Mouse (Mus musculus): ENCODE results near the gene Plekha4. TPM values are rescaled to one million over a fixed set of nuclear protein-coding genes. Genes with fewer than 3 reads are reported as not detected.
"Not testable (repeated sequence)": the region's sequence is repeated elsewhere in the genome, so short reads cannot be mapped to it uniquely, and the experiment has no call there.

Plekha4 gene
- polyA plus RNA-seq, 1 experiment from 2014 or later = 0.57 TPM

- H3K27me3 ChIP-seq (replicated peaks) = no peaks in the 10 kb centered on the region
- peak overlapping the region; percentile 77 for H3K4me2 ChIP-seq
- H3K36me3 ChIP-seq = peaks cover 17% of the 10 kb centered on the region
- H3K9me3 ChIP-seq (replicated peaks) = no peaks in the 10 kb centered on the region
- H3K4me3 ChIP-seq = peak overlapping the region; percentile 46
- peak overlapping the region; percentile 63 for H3K9ac ChIP-seq
- WGBS = 73% methylated on average over 13 of the region's 13 CpGs
- no peak for ATAC-seq (ENCODE audit: insufficient number of reproducible peaks, low FRiP score)
- peak overlapping the region; percentile 72 for H3K27ac ChIP-seq (ENCODE audit: poor library complexity, severe bottlenecking)
- peaks cover 27% of the 10 kb centered on the region for H3K4me1 ChIP-seq (replicated peaks)
Observed at GRCm38 (mm10) chr7:45523678-45524170, 2.4 kb upstream of the Plekha4 start.

- peak overlapping the region; percentile 72 for H3K4me3 ChIP-seq
- H3K36me3 ChIP-seq = peaks cover 17% of the 10 kb centered on the region
- H3K27me3 ChIP-seq (replicated peaks) = no peaks in the 10 kb centered on the region
- peaks cover 37% of the 10 kb centered on the region for H3K4me1 ChIP-seq (replicated peaks)
- H3K9me3 ChIP-seq (replicated peaks) = no peaks in the 10 kb centered on the region
- peak; percentile 82 for ATAC-seq (ENCODE audit: insufficient number of reproducible peaks, low FRiP score)
- peak overlapping the region; percentile 95 for H3K27ac ChIP-seq (ENCODE audit: poor library complexity, severe bottlenecking)
- H3K4me2 ChIP-seq = peak overlapping the region; percentile 77
- peak overlapping the region; percentile 90 for H3K9ac ChIP-seq
- 5% methylated on average over 12 of the region's 12 CpGs for WGBS
Observed at GRCm38 (mm10) chr7:45524841-45525621, 1.1 kb upstream of the Plekha4 start.

- peaks cover 43% of the 10 kb centered on the region for H3K4me1 ChIP-seq (replicated peaks)
Observed at GRCm38 (mm10) chr7:45526474-45527120, 467 bp downstream of the Plekha4 start.

GRCm38 (mm10) chr7:45527169-45527568 is 1.0 kb downstream of the Plekha4 start:
- not testable (repeated sequence) for H3K9ac ChIP-seq; H3K4me3 ChIP-seq; H3K4me2 ChIP-seq; H3K9me3 ChIP-seq (replicated peaks); H3K27me3 ChIP-seq (replicated peaks); ATAC-seq (ENCODE audit: insufficient number of reproducible peaks, low FRiP score)
- H3K27ac ChIP-seq (ENCODE audit: poor library complexity, severe bottlenecking) = peak overlapping the region; percentile 95; the same call in 1 of the 2 replicates
- H3K4me1 ChIP-seq (replicated peaks) = peaks cover 42% of the 10 kb centered on the region
- peaks cover 17% of the 10 kb centered on the region for H3K36me3 ChIP-seq
- 74% methylated on average over 6 of the region's 6 CpGs for WGBS

More at GRCm38 (mm10) chr7:45526474-45527120, 467 bp downstream of the Plekha4 start:
- Histone ChIP-seq H3K4me2 (peak overlapping the region; percentile 77), H3K36me3 (peaks cover 17% of the 10 kb centered on the region), H3K9ac (peak overlapping the region; percentile 90; the same call in 1 of the 2 replicates), H3K27me3 (replicated peaks) (no peaks in the 10 kb centered on the region; the same call in 1 of the 2 replicates), H3K27ac (ENCODE audit: poor library complexity, severe bottlenecking) (peak overlapping the region; percentile 95), H3K9me3 (replicated peaks) (no peaks in the 10 kb centered on the region), H3K4me3 (peak overlapping the region; percentile 72)
- ATAC-seq (ENCODE audit: insufficient number of reproducible peaks, low FRiP score) = no peak
- WGBS = 19% methylated on average over 7 of the region's 7 CpGs

- peak overlapping the region; percentile 56 for H3K9ac ChIP-seq
- peaks cover 3% of the 10 kb centered on the region; the same call in 1 of the 2 replicates for H3K27me3 ChIP-seq (replicated peaks)
- H3K27ac ChIP-seq (ENCODE audit: poor library complexity, severe bottlenecking) = peak overlapping the region; percentile 17; the same call in 1 of the 2 replicates
- H3K9me3 ChIP-seq (replicated peaks) = no peaks in the 10 kb centered on the region
- WGBS = 7% methylated on average over 6 of the region's 6 CpGs
- H3K36me3 ChIP-seq = peaks cover 1% of the 10 kb centered on the region
- H3K4me3 ChIP-seq = no peak overlapping the region
- no peak for ATAC-seq (ENCODE audit: insufficient number of reproducible peaks, low FRiP score)
- H3K4me2 ChIP-seq = peak overlapping the region; percentile 20
- peaks cover 26% of the 10 kb centered on the region for H3K4me1 ChIP-seq (replicated peaks)
Observed at GRCm38 (mm10) chr7:45529461-45529860, 3.3 kb downstream of the Plekha4 start.

- 71% methylated on average over 2 of the region's 2 CpGs for WGBS
- Histone ChIP-seq H3K36me3 (no peaks in the 10 kb centered on the region), H3K27me3 (replicated peaks) (peaks cover 3% of the 10 kb centered on the region; the same call in 1 of the 2 replicates), H3K4me2 (peak overlapping the region; percentile 20), H3K27ac (ENCODE audit: poor library complexity, severe bottlenecking) (no peak overlapping the region), H3K4me3 (no peak overlapping the region; the same call in 1 of the 2 replicates), H3K4me1 (replicated peaks) (peaks cover 16% of the 10 kb centered on the region), H3K9ac (0 out of 2 replicates have a peak overlapping the region, but pooled peaks have one; percentile 9), H3K9me3 (replicated peaks) (no peaks in the 10 kb centered on the region)
- no peak for ATAC-seq (ENCODE audit: insufficient number of reproducible peaks, low FRiP score)
Observed at GRCm38 (mm10) chr7:45530643-45531042, 4.5 kb downstream of the Plekha4 start.

GRCm38 (mm10) chr7:45535676-45536075 is 9.5 kb downstream of the Plekha4 start:
- no peak for ATAC-seq (ENCODE audit: insufficient number of reproducible peaks, low FRiP score)
- Histone ChIP-seq H3K36me3 (no peaks in the 10 kb centered on the region), H3K27me3 (replicated peaks) (0 out of 2 replicates have a peak, but pooled peaks cover 3% of the 10 kb centered on the region), H3K9me3 (replicated peaks) (no peaks in the 10 kb centered on the region), H3K9ac (no peak overlapping the region), H3K4me3 (no peak overlapping the region), H3K4me1 (replicated peaks) (peaks cover 9% of the 10 kb centered on the region), H3K4me2 (no peak overlapping the region), H3K27ac (ENCODE audit: poor library complexity, severe bottlenecking) (no peak overlapping the region)
- 73% methylated on average over 1 of the region's 1 CpGs for WGBS

GRCm38 (mm10) chr7:45537602-45538001 is 11.5 kb downstream of the Plekha4 start:
- Histone ChIP-seq H3K4me3 (peak overlapping the region; percentile 62), H3K27me3 (replicated peaks) (no peaks in the 10 kb centered on the region), H3K9me3 (replicated peaks) (no peaks in the 10 kb centered on the region), H3K4me2 (peak overlapping the region; percentile 95), H3K36me3 (no peaks in the 10 kb centered on the region), H3K27ac (ENCODE audit: poor library complexity, severe bottlenecking) (no peak overlapping the region), H3K4me1 (replicated peaks) (peaks cover 9% of the 10 kb centered on the region), H3K9ac (peak overlapping the region; percentile 72)
- no peak for ATAC-seq (ENCODE audit: insufficient number of reproducible peaks, low FRiP score)
- 76% methylated on average over 10 of the region's 10 CpGs for WGBS

GRCm38 (mm10) chr7:45538163-45539041 is 12.3 kb downstream of the Plekha4 start:
- 3% methylated on average over 28 of the region's 29 CpGs for WGBS
- Histone ChIP-seq H3K4me3 (peak overlapping the region; percentile 62), H3K4me1 (replicated peaks) (peaks cover 9% of the 10 kb centered on the region), H3K4me2 (peak overlapping the region; percentile 95), H3K27ac (ENCODE audit: poor library complexity, severe bottlenecking) (no peak overlapping the region), H3K9ac (peak overlapping the region; percentile 72), H3K9me3 (replicated peaks) (no peaks in the 10 kb centered on the region), H3K36me3 (no peaks in the 10 kb centered on the region), H3K27me3 (replicated peaks) (no peaks in the 10 kb centered on the region)
- ATAC-seq (ENCODE audit: insufficient number of reproducible peaks, low FRiP score) = peak; percentile 66

GRCm38 (mm10) chr7:45539095-45539494 is 13.0 kb downstream of the Plekha4 start:
- no peak for ATAC-seq (ENCODE audit: insufficient number of reproducible peaks, low FRiP score)
- H3K9me3 ChIP-seq (replicated peaks) = no peaks in the 10 kb centered on the region
- no peaks in the 10 kb centered on the region for H3K27me3 ChIP-seq (replicated peaks)
- H3K4me2 ChIP-seq = no peak overlapping the region
- no peak overlapping the region for H3K9ac ChIP-seq
- no peak overlapping the region for H3K27ac ChIP-seq (ENCODE audit: poor library complexity, severe bottlenecking)
- H3K4me3 ChIP-seq = no peak overlapping the region
- no peaks in the 10 kb centered on the region for H3K36me3 ChIP-seq
- peaks cover 9% of the 10 kb centered on the region for H3K4me1 ChIP-seq (replicated peaks)
- WGBS = 75% methylated on average over 3 of the region's 3 CpGs

Data from heart, embryonic 12.5 days (tissue).